Mouse (Mus musculus) embryonic facial prominence, embryonic 14.5 days (tissue): ENCODE data around the gene Pappa. TPM values are rescaled to one million over a fixed set of nuclear protein-coding genes. Genes with fewer than 3 reads are reported as not detected.

Source experiments
- ATAC-seq: fragments of 200-750 bp; cut with Nextera tagmentation; 2 replicates; pipeline ENCODE4 v1.8.0; 2017; ENCODE audit warnings: low read depth, moderate number of reproducible peaks, moderate TSS enrichment
- DNase-seq: peaks from one replicate; pipeline ENCODE4 v3.0.0-alpha.2; 2015; ENCODE audit warnings: low spot score
- H3K27ac ChIP-seq: fragments of 300-500 bp; sonication (generic); replicated peaks from 2 replicates; pipeline ENCODE4 v1.5.1; 2014; ENCODE audit warnings: low read depth, mild to moderate bottlenecking, low read length, moderate library complexity
- H3K27me3 ChIP-seq: fragments of 300-500 bp; sonication (generic); replicated peaks from 2 replicates; pipeline ENCODE4 v1.6.1; 2014; ENCODE audit warnings: low read length; ENCODE audit not compliant: control insufficient read depth, insufficient read depth
- H3K36me3 ChIP-seq: fragments of 300-500 bp; sonication (generic); 2 replicates; pipeline ENCODE4 v1.6.1; 2014; ENCODE audit warnings: low read length, mixed read lengths; ENCODE audit not compliant: control insufficient read depth, insufficient read depth
- H3K4me1 ChIP-seq: fragments of 300-500 bp; sonication (generic); 2 replicates; pipeline ENCODE4 v1.6.1; 2014; ENCODE audit warnings: antibody characterized with exemption, low read length; ENCODE audit not compliant: control insufficient read depth, insufficient read depth
- H3K4me2 ChIP-seq: fragments of 300-500 bp; sonication (generic); 2 replicates; pipeline ENCODE4 v1.6.1; 2014; ENCODE audit warnings: low read depth, mild to moderate bottlenecking, low read length, moderate library complexity, mixed read lengths
- H3K4me3 ChIP-seq: fragments of 300-500 bp; sonication (generic); 2 replicates; pipeline ENCODE4 v1.5.1; 2014; ENCODE audit warnings: low read depth, mild to moderate bottlenecking, low read length
- H3K9ac ChIP-seq: fragments of 300-500 bp; sonication (generic); 2 replicates; pipeline ENCODE4 v1.6.1; 2014; ENCODE audit warnings: low read depth, mild to moderate bottlenecking, low read length, moderate library complexity, mixed read lengths
- H3K9me3 ChIP-seq: fragments of 300-500 bp; sonication (generic); 2 replicates; pipeline ENCODE4 v1.6.1; 2016; ENCODE audit warnings: low read length; ENCODE audit not compliant: control insufficient read depth
- WGBS: fragments of 180-500 bp; shearing (Covaris S2); extraction: QIAGEN DNeasy Blood & Tissue Kit; methylation state at CpG from one replicate; pipeline ENCODE4 v1.1.7; 2014; 5-methylcytosine and 5-hydroxymethylcytosine counted together
- polyA plus RNA-seq: library from polyadenylated mRNA; unstranded; fragments of >200 nt; fragmentation: Nextera tagmentation; extraction: Ambion mirVana; gene quantifications from 2 replicates; pipeline ENCODE4 v1.2.1, GENCODE M21; 2014

Pappa gene
- polyA plus RNA-seq, 1 experiment from 2014 or later: 1.8 TPM

DNA sequence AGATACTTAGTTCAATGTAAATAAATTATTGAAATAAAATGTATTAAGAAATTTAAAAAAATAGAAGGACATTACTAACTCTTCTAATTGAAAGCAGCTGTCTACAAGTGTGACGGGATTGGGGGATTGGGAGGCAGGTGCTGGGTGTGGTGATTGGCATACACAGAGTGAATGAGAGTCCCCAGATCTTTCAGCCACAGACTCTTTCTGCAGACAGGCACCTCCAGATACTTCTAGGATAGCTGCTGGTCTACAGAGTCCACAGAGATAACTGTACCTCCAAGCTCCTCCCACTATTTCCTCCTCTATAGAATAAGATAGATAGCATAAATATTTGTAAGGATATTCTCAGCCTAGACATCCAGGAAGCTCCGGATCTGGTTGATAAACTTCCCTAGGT, 159.6 kb downstream of the Pappa start:
- 82% methylated on average over 2 of the region's 2 CpGs for WGBS

DNA sequence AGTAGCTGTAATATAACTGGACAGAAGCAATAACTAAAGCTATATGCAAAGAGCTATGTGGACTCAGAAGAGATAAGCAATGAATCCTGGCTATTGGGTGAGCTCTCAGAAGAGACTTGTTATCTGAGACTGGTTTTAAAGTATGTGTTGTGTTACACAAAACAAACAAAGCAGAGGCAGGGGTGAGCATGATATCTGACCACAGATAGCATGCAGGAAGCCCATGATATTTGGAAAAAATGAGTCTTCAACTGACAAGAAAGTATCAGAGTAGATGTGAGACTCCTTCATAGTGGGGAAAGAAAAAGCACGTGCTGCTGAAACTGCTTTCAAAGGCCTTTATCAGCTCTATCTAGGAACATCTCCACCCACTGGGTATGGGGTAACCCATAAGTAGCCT, 161.2 kb downstream of the Pappa start:
- no peak overlapping the region for H3K4me3 ChIP-seq

More for the DNA sequence above, 159.6 kb downstream of the Pappa start:
- Histone ChIP-seq H3K36me3 (no peaks in the 10 kb centered on the region), H3K9ac (no peak overlapping the region), H3K27ac (no peak overlapping the region), H3K4me2 (no peak overlapping the region), H3K4me1 (0 out of 2 replicates have a peak, but pooled peaks cover 2% of the 10 kb centered on the region), H3K27me3 (no peaks in the 10 kb centered on the region), H3K9me3 (no peaks in the 10 kb centered on the region), H3K4me3 (no peak overlapping the region)
- no peak for DNase-seq
- ATAC-seq: no peak

DNA sequence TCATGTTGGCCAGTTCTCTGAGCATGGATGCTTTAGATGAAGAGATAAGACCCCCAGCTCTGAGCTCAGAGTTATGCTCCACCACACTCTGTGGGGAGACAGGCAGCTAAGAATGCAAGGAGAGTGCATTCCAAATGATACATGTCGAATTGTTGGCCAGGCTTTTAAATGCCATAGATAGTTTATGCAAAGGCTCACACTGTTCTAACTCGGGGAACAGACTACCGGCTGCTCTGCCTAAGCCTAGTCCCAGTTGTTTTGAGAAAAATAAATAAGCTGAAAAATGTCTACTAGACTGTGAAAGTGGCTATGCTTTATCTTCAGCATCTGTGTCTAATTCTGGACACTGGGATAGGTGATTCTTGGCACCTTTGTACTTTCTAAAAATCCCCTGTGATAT, 165.3 kb downstream of the Pappa start:
- H3K36me3 ChIP-seq: no peaks in the 10 kb centered on the region
- H3K4me2 ChIP-seq: no peak overlapping the region
- H3K27me3 ChIP-seq: no peaks in the 10 kb centered on the region
- H3K4me3 ChIP-seq: no peak overlapping the region
- no peaks in the 10 kb centered on the region for H3K9me3 ChIP-seq
- H3K9ac ChIP-seq: no peak overlapping the region
- no peaks in the 10 kb centered on the region for H3K4me1 ChIP-seq
- DNase-seq (peak; percentile 43), ATAC-seq (peak; percentile 26; the same call in 1 of the 2 replicates)
- 29% methylated on average over 3 of the region's 3 CpGs for WGBS
- no peak overlapping the region for H3K27ac ChIP-seq

More for the DNA sequence above, 161.2 kb downstream of the Pappa start:
- WGBS: 61% methylated on average over 1 of the region's 1 CpGs
- Histone ChIP-seq H3K4me1 (no peaks in the 10 kb centered on the region), H3K9ac (no peak overlapping the region), H3K4me2 (no peak overlapping the region), H3K36me3 (no peaks in the 10 kb centered on the region), H3K27me3 (no peaks in the 10 kb centered on the region), H3K9me3 (no peaks in the 10 kb centered on the region), H3K27ac (no peak overlapping the region)
- DNase-seq (no peak), ATAC-seq (no peak)

DNA sequence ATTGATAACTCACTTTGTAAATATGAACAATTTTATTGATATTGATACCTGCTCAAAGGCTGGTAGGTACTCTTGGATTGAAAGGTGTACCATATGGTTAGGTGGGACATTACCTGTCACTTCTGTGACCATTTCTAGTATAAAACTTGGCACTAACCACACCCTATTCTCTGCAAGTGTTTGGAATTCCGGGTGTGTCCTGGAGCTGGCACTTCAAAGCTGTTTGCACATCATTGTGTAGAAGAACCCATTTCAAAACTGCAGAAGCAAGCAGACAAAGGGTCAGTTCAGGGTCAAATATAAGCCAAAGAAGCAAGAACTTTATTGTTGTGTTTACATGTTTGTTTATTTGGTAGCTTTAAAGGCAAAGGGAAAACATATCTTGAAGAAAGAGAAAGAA, 171.8 kb downstream of the Pappa start:
- ATAC-seq: no peak
- Histone ChIP-seq H3K4me2 (no peak overlapping the region), H3K9ac (no peak overlapping the region), H3K9me3 (no peaks in the 10 kb centered on the region), H3K4me3 (no peak overlapping the region), H3K4me1 (no peaks in the 10 kb centered on the region), H3K27me3 (no peaks in the 10 kb centered on the region), H3K27ac (no peak overlapping the region), H3K36me3 (no peaks in the 10 kb centered on the region)
- 80% methylated on average over 1 of the region's 1 CpGs for WGBS
- DNase-seq: no peak

DNA sequence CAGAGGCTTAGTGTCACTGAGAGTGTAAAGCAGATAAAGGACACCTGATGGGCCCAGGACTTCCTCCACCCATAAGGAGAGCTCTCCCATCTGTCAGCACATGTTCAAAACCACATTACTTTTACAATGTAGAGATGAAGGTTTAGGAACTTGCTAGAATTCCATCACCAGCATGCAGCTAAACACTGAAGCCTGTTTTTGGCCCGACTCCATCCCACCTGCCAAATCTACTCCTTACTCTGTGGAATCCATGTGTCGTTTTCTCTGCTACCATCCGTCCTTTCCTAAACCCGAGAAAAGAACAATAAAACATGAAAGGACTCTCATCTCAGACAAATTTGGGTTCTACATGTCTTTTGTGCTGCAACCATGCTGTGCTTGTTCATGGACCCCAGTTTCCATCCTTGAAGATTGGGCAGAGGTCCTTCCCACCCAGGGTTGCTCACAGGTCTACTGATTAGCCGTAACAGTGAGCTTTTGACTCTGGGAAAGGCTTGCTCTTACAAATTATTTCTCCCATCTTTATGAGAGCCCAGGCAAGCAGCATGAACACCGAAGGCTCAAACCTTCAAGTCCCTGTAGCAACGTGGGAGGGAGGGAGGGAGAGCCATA, 172.5 kb downstream of the Pappa start:
- no peaks in the 10 kb centered on the region for H3K4me1 ChIP-seq
- no peaks in the 10 kb centered on the region for H3K27me3 ChIP-seq
- no peak overlapping the region for H3K9ac ChIP-seq
- H3K27ac ChIP-seq: no peak overlapping the region
- H3K4me3 ChIP-seq: no peak overlapping the region
- no peak overlapping the region for H3K4me2 ChIP-seq
- ATAC-seq: no peak
- WGBS: 59% methylated on average over 7 of the region's 7 CpGs
- no peak for DNase-seq
- no peaks in the 10 kb centered on the region for H3K9me3 ChIP-seq
- no peaks in the 10 kb centered on the region for H3K36me3 ChIP-seq

DNA sequence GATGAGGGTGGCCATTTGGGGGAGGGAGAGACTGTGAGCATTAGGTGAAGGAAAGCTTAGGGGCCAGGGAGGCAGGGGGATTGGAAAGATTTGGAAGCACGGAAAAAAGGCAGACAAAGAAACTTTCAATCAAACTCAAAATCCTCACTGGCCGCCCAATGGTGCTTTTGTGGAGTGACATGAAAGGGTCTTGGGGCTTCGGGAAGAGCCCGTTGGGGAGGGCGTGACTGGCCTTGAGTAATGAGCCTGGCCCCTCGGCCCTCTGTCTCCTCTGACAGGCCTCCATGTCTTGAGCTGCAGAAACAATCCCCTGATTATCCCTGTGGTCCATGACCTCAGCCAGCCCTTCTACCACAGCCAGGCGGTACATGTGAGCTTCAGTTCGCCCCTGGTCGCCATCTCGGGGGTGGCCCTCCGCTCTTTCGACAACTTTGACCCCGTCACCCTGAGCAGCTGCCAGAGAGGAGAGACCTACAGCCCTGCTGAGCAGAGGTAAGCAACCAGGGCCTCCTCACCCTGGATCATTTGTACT, 173.1 kb downstream of the Pappa start:
- 23% methylated on average over 12 of the region's 13 CpGs for WGBS
- Histone ChIP-seq H3K4me2 (no peak overlapping the region), H3K36me3 (no peaks in the 10 kb centered on the region), H3K4me1 (no peaks in the 10 kb centered on the region), H3K27me3 (no peaks in the 10 kb centered on the region), H3K9ac (no peak overlapping the region), H3K9me3 (no peaks in the 10 kb centered on the region), H3K27ac (no peak overlapping the region), H3K4me3 (no peak overlapping the region)
- ATAC-seq: no peak
- peak; percentile 31 for DNase-seq

DNA sequence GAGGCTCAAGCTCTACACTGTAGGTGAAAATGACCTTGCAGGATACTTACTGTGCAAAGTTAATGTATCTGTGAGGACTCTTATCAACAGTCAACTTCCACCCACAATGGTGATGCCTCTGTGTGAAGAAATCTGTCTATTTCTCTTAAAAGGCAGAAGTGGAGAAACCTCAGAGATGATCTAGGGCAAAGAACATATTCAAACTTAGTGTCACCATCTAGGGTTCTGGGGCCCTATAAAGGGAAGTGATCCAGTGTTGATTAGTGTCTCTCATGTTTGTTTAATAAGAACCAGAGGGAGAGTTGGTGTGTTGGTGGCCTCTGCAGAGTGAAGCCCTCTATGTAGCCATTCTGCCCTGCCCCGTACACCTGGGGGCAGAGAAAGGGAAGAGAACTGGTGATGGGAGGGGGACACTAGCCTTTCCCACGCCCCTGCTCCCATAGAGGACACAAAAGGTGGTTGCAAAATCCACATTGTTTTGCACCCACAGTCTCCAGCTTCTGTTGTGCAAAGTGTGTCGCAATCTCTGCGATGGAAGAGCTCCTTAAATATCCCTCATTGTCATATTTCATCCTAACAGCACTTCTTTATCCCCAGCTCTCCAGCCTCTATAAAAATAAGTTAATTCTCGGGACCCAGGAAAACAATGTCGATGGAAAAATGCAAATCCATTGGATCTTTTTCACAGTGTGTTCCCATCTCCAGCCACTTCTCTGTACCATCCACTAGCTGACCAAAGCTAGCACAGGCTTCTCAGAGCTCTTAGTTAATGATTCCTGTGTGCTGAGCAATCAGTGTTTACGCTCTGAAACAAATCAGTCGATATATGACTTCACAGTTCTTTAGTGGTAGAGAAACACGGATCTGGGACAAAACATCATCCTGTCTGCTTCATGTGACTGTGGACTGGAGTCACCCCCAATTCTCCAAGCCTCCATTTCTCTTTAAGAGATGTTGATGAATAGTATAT, 174.5 kb downstream of the Pappa start:
- Histone ChIP-seq H3K27ac (no peak overlapping the region), H3K4me1 (no peaks in the 10 kb centered on the region), H3K36me3 (no peaks in the 10 kb centered on the region), H3K9me3 (no peaks in the 10 kb centered on the region), H3K4me3 (no peak overlapping the region), H3K4me2 (no peak overlapping the region), H3K9ac (no peak overlapping the region), H3K27me3 (no peaks in the 10 kb centered on the region)
- ATAC-seq (no peak), DNase-seq (no peak)
- 81% methylated on average over 9 of the region's 9 CpGs for WGBS

DNA sequence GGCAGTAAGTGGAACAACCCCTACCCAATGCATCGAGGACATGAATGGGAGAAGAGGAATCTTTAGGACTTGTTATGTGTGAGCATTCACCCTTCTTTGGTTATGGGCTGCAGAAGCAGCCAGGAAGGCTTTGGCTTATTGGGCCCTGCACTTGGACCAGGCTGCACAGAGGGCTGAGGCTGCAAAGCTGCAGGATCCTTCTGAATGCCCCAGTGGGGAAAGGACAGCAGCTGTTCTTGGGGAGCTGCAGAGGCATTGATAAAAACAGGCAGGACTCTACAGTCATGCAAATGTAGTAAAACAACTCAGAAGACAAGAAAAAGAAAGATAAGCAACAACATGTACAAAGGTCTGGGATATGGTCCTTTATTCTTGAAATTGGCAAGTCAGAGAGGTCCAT, 175.4 kb downstream of the Pappa start:
- Histone ChIP-seq H3K9me3 (no peaks in the 10 kb centered on the region), H3K9ac (no peak overlapping the region), H3K36me3 (no peaks in the 10 kb centered on the region), H3K27me3 (no peaks in the 10 kb centered on the region), H3K27ac (no peak overlapping the region), H3K4me1 (no peaks in the 10 kb centered on the region), H3K4me2 (no peak overlapping the region), H3K4me3 (no peak overlapping the region)
- 74% methylated on average over 1 of the region's 1 CpGs for WGBS
- ATAC-seq (no peak), DNase-seq (no peak)
